Mouse (Mus musculus): ENCODE results near the gene Gm45808.

GRCm38 (mm10) chr7:45520605-45521004 is 34.0 kb upstream of the Gm45808 start:
- TF ChIP-seq CTCF (IDR thresholded peaks at IDR 0.05; ENCODE audit: control insufficient read depth, insufficient read depth, insufficient read length) (no peak), MYOG (IDR thresholded peaks at IDR 0.05; ENCODE audit: control insufficient read depth, extremely low read depth, insufficient read length) (no peak), MYOD1 (IDR thresholded peaks at IDR 0.05; ENCODE audit: control insufficient read depth, insufficient read length, low read depth) (no peak), USF1 (IDR thresholded peaks at IDR 0.05; ENCODE audit: low read depth) (no peak), MAX (IDR thresholded peaks at IDR 0.05) (no peak), FOSL1 (IDR thresholded peaks at IDR 0.05; ENCODE audit: insufficient read depth, low read length, poor library complexity, severe bottlenecking) (no peak)
